Mouse (Mus musculus): ENCODE results near the gene Cdc123. TPM values are rescaled to one million over a fixed set of nuclear protein-coding genes. Genes with fewer than 3 reads are reported as not detected.
A peak's percentile ranks its signal among the peaks of the same experiment; 100 is the strongest.

Gene Cdc123
- 91.4 and 98.6 TPM in 2 replicates for total RNA-seq (2017)

DNA sequence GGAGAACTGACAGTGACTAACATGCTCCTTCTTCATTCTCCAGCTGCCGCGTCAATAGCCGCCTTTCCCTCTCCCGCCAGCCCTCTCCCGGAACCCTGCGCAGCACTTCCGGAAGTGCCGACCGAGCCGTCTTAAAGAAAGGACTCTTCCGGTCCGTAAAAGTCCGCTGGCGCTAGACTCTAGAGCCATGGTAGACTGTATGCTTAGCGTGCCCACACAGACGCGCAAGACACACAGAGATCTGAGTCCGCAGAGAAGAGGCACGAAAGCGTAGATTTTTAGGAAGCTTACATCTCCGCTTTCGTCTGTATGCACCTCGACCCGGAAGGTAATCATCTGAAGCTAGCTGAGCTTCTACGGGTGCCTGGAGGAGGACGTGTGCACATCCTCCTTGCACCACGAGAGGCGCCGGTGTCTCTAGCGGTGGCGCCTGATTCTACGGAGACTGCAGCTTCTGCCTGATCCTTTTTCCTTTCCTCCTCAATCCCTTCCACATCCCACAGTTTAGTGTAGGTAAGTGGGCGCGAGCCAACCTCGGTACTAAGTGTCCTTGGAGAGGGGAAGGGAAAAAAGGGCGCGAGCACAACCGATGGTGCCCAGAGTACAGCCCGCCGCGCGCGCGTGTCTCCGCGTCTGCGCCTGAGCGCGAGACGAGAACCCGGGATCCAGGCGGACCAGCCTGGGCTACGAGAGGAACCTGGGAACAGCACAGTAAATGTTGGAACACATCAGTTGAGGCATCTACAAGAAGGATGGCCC, at the start of gene Cdc123, which contains the start of gene Nudt5:
Cdc123 (minus strand) TSS at position 292 of the 759 bp plus-strand sequence.
Nudt5 (plus strand) TSS at position 147 of the 759 bp plus-strand sequence.
- ATAC-seq (replicated peaks in 1 of 2; ENCODE audit: insufficient read depth in 1 of 2, low FRiP score in 2 of 2, low TSS enrichment in 1 of 2, low read depth in 1 of 2, poor library complexity in 2 of 2, severe bottlenecking in 2 of 2), result peak; percentile 97 to 98

DNA sequence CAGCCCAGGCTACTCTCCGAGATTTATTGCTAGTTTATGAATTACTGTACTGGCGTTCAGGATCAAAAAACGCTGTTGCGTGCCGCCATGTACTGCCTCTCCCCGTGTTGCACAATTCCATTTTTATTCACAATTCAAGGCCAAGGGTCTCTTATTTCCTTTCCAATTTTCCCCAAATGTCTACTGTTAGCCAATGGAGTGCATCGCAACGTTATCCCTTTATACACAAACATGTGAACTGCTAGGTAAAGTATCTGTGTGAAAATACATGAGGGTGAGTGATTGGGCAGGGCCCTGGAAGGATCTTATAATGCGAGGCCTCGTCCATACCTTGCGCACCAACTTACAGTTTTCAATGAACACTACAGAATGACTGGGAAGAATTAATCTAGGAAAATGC, 49.3 kb upstream of the Cdc123 start:
- ATAC-seq (replicated peaks in 1 of 2; ENCODE audit: insufficient read depth in 1 of 2, low FRiP score in 2 of 2, low TSS enrichment in 1 of 2, low read depth in 1 of 2, poor library complexity in 2 of 2, severe bottlenecking in 2 of 2), result no peak

DNA sequence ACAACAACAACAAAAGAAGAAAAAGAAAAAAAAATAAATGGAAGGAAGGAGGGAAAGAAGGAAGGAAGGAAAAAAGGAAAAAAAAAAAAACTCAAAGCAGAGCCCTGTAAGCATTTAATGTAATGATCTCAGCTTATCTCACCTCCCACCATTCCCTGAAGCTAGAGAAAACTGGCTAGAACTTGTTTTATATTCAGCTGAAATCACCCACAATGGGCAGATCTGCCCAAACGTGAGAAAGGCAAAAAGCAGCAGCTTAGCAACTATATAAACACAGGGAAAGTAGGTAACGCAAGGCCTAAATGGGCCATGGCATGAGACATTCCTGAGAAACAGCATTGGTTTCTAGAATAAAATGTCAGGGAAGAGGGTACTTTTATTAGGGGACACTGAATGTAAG, 44.4 kb upstream of the Cdc123 start:
- ATAC-seq (replicated peaks in 1 of 2; ENCODE audit: insufficient read depth in 1 of 2, low FRiP score in 2 of 2, low TSS enrichment in 1 of 2, low read depth in 1 of 2, poor library complexity in 2 of 2, severe bottlenecking in 2 of 2), result no peak

DNA sequence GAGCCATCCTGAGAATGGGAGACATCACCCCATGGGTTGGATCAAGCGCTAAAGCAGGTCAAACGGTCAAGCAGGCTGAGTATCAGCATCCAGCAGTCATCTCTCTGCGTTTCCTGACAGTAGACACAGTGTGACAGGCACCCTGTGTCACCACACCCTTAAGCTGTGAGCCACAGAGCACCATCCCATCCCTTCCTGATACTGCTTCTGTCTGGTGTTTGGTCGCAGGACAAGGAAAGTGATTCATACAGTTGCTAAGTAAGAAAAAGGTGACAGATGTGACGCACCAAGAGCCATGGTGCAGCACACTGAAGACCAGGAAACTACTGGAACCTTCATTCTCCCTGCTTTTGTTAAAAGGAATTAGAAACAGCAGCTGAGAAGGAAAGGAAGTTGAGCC, 43.9 kb upstream of the Cdc123 start:
- no peak for ATAC-seq (replicated peaks in 1 of 2; ENCODE audit: insufficient read depth in 1 of 2, low FRiP score in 2 of 2, low TSS enrichment in 1 of 2, low read depth in 1 of 2, poor library complexity in 2 of 2, severe bottlenecking in 2 of 2)

DNA sequence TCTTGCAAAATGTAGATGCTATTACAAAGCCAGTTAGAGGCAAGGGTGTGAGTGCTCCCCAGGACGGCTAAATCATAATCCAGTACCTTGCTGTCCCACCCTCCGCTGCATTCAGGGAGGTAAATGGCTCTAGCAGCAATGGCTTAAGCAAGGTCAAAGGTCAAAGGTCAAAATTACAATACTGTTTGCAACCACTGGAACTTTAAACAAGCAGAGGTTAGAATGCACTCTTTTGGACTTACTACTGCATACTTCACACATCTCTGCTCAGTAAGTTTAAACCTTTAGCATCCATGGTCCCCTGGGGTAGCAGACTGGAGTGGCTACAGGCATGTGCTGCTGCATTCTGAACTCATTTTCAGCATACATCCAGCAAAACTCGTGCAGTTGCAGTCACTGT, 32.5 kb upstream of the Cdc123 start:
- ATAC-seq (replicated peaks in 1 of 2; ENCODE audit: insufficient read depth in 1 of 2, low FRiP score in 2 of 2, low TSS enrichment in 1 of 2, low read depth in 1 of 2, poor library complexity in 2 of 2, severe bottlenecking in 2 of 2), result no peak

DNA sequence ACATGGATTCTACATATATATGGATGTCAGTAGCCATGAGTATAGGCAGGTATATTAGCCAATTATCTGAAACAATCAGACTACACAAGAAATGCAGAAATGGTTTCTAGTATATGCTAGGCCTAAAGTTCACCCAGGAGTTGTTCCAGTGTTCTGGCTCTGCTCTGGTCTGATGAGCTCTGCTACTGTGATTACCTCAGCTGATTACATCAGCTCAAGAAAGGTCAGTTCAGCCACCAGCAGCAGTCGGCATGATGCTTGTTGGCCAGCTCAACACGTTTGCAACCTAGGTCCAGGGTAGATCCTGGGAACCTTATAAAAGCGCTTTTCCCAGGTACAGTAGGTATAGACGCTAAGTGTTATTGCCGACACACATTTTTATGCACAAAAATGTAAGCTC, 24.8 kb upstream of the Cdc123 start:
- no peak for ATAC-seq (replicated peaks in 1 of 2; ENCODE audit: insufficient read depth in 1 of 2, low FRiP score in 2 of 2, low TSS enrichment in 1 of 2, low read depth in 1 of 2, poor library complexity in 2 of 2, severe bottlenecking in 2 of 2)

DNA sequence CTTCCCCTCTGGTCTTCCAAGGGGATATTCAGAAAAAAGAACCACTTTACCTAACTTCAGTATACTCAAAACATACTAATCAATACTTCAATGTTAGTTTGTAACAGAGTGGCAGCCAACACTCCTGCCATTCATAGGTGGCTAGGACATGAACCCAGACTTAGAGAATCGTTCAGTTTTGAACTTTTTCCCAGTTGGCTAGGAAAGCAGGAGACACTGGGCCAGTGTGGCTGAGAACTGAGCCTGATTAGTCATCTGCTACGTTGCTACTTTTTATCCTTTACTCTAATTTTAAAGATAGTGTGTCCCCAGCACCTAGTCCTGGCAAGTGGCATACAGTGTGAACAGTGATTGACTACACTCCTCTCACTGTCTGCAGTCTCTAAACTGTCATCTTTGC, 22.7 kb upstream of the Cdc123 start:
- no peak for ATAC-seq (replicated peaks in 1 of 2; ENCODE audit: insufficient read depth in 1 of 2, low FRiP score in 2 of 2, low TSS enrichment in 1 of 2, low read depth in 1 of 2, poor library complexity in 2 of 2, severe bottlenecking in 2 of 2)

DNA sequence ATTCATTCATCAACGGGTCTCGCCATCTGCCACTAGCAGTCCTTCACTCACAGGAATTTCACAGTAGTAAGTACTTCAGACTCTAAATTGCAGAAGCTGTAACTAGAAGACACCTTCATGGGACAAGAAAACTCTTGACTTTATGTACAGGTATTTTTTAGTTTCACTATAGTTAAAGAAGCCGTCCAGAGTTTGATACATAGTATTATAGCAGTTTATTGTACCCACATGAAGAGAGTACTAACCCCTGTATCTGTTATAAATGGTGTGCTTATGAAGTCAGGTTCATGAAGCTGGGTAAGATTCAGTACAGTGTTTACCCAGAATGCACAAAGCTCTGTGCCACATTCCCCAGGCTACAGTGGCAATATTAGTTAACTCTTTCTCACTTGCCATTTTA, 17.9 kb upstream of the Cdc123 start, which contains the start of gene Gm13199:
Gm13199 (minus strand) TSS at position 101 of the 400 bp plus-strand sequence.
- no peak for ATAC-seq (replicated peaks in 1 of 2; ENCODE audit: insufficient read depth in 1 of 2, low FRiP score in 2 of 2, low TSS enrichment in 1 of 2, low read depth in 1 of 2, poor library complexity in 2 of 2, severe bottlenecking in 2 of 2)

DNA sequence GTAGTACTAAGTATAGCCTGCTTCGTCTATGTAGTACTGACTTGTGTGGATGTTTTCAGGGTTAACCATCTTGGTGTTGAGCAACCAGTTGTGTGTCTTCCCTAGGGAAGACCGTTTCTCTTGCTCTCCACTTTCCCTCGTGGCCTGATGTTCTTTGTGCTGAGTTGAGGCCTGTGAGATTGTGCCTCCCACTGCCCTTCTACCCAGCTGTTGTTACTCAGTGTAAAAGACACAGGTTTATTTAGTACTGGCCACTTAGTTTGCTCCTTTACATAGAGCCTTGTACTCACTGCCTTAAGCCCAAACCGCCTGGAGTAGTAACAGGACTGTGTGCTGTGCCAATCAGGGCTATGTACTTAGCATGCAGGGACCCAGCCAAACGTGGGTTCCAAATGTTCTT, 6.9 kb upstream of the Cdc123 start:
- no peak for ATAC-seq (replicated peaks in 1 of 2; ENCODE audit: insufficient read depth in 1 of 2, low FRiP score in 2 of 2, low TSS enrichment in 1 of 2, low read depth in 1 of 2, poor library complexity in 2 of 2, severe bottlenecking in 2 of 2)

DNA sequence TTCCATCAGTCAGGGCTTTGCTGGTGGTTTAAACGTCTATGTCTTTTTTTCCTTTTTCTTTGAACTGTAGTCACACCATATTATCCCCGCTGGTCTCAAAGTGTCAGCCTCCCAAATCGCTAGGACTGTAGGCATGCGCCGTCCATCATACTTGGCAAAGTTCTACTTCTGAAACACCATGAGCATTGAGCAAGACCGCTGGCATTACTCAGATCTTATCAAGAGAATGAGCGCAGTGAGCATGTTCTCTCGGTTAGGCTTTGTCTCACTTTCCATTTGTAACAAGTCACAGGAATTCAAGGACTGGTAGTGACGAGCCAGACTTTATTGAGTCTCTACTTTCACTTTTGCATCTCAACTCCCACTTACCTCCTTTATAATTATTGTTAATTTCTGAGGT, 6.2 kb upstream of the Cdc123 start:
- ATAC-seq (replicated peaks in 1 of 2; ENCODE audit: insufficient read depth in 1 of 2, low FRiP score in 2 of 2, low TSS enrichment in 1 of 2, low read depth in 1 of 2, poor library complexity in 2 of 2, severe bottlenecking in 2 of 2), result no peak

DNA sequence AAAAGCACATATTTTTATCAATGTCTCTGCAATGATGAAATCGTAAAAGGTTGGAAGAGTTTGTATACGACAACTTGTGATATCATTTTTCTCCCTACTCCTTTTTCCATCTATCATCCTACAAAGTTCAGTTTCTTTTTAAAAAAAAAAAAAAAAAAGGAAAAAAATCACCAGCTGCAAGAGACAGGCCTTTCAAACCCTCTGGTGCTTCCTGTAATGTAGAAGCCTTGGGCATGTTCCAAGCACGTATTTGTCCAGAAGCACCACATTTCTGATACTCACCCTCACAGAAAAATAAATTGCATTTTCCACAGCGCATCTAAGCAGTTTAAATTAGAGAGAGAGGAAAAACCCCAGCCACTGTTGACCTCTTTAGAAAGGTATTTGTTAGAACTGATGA, 862 bp upstream of the Cdc123 start:
- ATAC-seq (replicated peaks in 1 of 2; ENCODE audit: insufficient read depth in 1 of 2, low FRiP score in 2 of 2, low TSS enrichment in 1 of 2, low read depth in 1 of 2, poor library complexity in 2 of 2, severe bottlenecking in 2 of 2), result no peak

DNA sequence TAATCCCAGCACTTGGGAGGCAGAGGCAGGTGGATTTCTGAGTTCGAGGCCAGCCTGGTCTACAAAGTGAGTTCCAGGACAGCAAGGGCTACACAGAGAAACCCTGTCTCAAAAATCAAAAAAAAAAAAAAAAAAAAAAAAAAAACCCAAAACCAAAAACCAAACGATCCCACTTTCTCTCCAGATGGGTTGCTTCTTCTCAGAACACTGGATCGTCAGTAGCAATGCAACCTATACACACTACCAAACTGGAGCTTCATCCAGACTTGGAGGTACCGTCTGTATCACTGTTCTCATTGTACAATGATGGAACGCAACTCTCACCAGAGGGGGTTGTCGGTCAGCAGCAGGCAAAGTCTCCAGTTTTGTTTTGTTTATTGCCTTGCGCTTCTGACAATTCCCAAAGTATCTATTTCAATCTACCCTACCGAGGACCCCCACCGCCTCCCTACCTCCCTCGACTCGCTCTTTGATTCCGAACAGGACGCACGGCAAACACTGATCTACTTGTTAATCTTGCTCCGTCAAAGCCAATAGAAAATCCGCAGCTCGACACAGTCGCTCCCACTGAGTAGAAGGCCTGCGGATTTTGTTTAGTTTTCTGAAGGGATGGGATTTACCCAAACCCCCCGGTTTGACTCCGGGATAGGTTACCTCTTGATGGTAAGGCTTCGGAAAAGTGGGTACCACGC, 637 bp downstream of the Cdc123 start:
- ATAC-seq (replicated peaks in 1 of 2; ENCODE audit: insufficient read depth in 1 of 2, low FRiP score in 2 of 2, low TSS enrichment in 1 of 2, low read depth in 1 of 2, poor library complexity in 2 of 2, severe bottlenecking in 2 of 2), result peak in 1 of 2 experiments; percentile 15; a peak in 2 of 4 replicates

DNA sequence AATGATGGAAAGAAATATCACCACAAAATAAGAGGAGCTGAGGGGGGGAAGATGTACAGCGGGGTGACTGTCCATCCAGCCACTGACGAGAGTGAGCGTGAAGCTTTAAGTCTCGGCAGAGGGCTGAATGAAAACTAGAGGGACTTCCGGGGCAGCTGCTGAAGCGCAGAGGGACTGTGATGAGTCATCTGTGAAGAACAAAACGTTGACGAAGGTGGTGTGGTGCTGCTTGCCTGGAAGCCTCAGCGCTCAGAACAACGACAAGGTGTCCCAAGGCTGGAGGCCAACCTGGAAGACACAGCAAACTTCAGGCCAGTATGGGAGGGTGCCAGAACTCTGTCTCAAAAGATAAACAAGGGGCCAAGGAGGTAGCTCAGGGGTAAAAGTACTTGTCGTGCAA, 4.1 kb downstream of the Cdc123 start:
- ATAC-seq (replicated peaks in 1 of 2; ENCODE audit: insufficient read depth in 1 of 2, low FRiP score in 2 of 2, low TSS enrichment in 1 of 2, low read depth in 1 of 2, poor library complexity in 2 of 2, severe bottlenecking in 2 of 2), result no peak

DNA sequence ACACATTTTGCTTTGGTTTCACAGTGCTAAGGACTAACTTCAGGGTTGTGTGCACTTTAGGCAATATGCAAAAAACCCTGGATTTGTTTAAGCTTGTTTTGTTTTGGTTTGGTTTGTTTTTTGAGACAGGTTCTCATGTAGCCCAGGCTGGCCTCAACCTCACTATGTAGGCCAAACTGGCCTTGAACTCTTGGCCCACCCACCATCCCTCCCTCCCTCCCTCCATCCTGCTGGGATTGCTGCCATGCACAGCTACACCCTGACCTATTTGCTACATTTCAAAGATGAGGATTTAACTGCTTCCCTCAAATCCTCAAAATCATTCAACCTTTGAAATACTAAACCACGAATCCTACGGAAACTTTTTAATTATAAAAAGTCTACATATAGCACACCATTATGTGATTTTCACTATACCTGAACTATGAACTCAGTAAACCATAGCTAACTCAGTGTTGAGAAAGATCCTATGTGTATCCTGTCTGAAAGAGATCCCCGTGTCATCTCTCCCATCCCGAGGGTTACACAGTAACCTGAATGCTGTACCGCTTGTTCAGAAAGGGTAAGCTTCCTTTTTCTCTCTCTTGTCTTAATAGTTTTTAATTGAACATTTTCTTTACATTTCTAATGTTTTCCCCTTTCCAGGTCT, 19.6 kb downstream of the Cdc123 start:
- no peak for ATAC-seq (replicated peaks in 1 of 2; ENCODE audit: insufficient read depth in 1 of 2, low FRiP score in 2 of 2, low TSS enrichment in 1 of 2, low read depth in 1 of 2, poor library complexity in 2 of 2, severe bottlenecking in 2 of 2)

DNA sequence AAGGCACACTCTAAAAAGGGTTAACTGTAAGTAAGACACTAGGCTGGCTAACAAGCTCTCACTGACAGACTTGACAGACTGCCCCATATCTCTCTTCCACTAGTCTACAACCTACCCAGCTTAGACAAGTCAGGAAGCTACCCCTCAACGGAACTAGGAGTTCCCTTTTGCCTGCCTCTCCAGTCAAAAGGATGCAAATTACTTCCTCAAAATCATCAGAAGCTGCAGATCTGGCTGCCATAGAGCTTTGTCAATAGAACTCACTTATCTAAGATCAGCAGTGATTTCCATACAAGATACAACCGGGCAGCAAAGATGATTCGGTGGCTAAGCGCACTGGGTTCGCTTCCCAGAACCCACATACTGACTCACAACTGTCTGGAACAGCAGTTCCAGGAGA, 20.3 kb downstream of the Cdc123 start:
- peak; percentile 74 to 91 for ATAC-seq (replicated peaks in 1 of 2; ENCODE audit: insufficient read depth in 1 of 2, low FRiP score in 2 of 2, low TSS enrichment in 1 of 2, low read depth in 1 of 2, poor library complexity in 2 of 2, severe bottlenecking in 2 of 2)

DNA sequence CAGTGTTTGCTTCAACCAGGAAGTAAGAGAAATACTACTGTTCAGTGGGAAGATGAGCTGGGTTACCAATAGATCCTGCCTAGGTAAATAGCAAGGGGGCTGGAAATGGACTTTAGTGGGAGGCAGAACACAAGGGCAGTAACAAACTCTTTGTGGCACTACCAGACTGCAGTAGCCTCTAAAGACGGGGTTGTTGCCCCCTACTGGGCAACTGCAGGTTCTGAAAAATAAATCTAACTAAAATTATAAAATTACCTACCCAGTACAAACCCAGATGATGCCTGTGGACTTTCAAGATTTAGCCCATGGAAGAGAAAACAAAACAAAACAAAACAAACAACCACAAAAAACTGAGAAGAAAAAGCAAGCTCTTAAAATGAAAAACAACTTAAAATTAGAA, 20.8 kb downstream of the Cdc123 start:
- ATAC-seq (replicated peaks in 1 of 2; ENCODE audit: insufficient read depth in 1 of 2, low FRiP score in 2 of 2, low TSS enrichment in 1 of 2, low read depth in 1 of 2, poor library complexity in 2 of 2, severe bottlenecking in 2 of 2), result no peak; a peak in 1 of 4 replicates

DNA sequence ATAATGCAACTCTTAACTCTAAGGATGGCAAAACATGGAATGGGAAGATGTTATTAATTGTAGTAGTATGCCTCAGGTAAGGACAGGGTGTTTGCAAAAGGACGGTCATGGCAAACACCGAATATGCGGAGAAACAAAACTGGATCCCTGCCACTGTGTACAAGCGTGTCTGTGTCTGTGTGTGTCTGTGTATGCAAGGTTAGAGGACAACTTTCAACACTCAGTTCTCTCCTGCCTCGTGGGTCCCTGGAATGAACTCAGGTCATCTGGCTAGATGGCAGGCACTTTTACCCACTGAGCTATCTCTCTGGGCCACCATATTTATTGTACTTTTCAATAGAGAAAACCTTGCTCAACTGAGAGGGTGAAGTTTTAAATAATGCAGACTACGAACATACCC, 22.5 kb downstream of the Cdc123 start:
- no peak for ATAC-seq (replicated peaks in 1 of 2; ENCODE audit: insufficient read depth in 1 of 2, low FRiP score in 2 of 2, low TSS enrichment in 1 of 2, low read depth in 1 of 2, poor library complexity in 2 of 2, severe bottlenecking in 2 of 2)

DNA sequence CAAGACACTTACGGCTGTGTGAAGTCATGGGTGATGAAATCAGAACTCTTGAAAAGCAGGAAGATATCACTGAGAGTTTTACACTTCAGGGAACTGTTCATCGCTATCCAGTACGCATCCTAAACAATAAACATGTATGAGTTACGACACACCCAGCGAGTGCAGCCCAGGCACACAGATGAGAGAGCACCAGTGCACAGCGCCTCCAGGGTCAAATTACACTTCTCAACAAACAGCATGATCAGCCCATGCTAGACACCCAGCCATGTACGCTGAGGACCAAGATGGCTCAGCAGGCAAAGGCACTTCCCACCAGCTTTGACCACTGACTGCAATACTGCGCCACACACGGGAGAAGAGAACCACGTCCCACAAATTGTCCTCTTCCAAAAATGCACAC, 23.7 kb downstream of the Cdc123 start:
- no peak for ATAC-seq (replicated peaks in 1 of 2; ENCODE audit: insufficient read depth in 1 of 2, low FRiP score in 2 of 2, low TSS enrichment in 1 of 2, low read depth in 1 of 2, poor library complexity in 2 of 2, severe bottlenecking in 2 of 2)

All from hematopoietic stem cell, adult 5-6 weeks (primary cell).